Mouse (Mus musculus) spleen, adult 10 weeks (tissue): ENCODE results near the gene Nudt4. TPM values are rescaled to one million over a fixed set of nuclear protein-coding genes. Genes with fewer than 3 reads are reported as not detected.

Experiments used
- polyA plus RNA-seq: library from polyadenylated mRNA; stranded (reverse); fragments of 350-450 nt; fragmentation: Illumina TruSeq; extraction: RNeasy Lipid Tissue Mini Kit (QIAGEN cat#74804); gene quantifications from one replicate; pipeline ENCODE4 v1.2.3, GENCODE M21; 2015; ENCODE audit warnings: low replicate concordance; ENCODE audit not compliant: insufficient read depth

Nudt4 gene
- 63.2 TPM for polyA plus RNA-seq

DNA sequence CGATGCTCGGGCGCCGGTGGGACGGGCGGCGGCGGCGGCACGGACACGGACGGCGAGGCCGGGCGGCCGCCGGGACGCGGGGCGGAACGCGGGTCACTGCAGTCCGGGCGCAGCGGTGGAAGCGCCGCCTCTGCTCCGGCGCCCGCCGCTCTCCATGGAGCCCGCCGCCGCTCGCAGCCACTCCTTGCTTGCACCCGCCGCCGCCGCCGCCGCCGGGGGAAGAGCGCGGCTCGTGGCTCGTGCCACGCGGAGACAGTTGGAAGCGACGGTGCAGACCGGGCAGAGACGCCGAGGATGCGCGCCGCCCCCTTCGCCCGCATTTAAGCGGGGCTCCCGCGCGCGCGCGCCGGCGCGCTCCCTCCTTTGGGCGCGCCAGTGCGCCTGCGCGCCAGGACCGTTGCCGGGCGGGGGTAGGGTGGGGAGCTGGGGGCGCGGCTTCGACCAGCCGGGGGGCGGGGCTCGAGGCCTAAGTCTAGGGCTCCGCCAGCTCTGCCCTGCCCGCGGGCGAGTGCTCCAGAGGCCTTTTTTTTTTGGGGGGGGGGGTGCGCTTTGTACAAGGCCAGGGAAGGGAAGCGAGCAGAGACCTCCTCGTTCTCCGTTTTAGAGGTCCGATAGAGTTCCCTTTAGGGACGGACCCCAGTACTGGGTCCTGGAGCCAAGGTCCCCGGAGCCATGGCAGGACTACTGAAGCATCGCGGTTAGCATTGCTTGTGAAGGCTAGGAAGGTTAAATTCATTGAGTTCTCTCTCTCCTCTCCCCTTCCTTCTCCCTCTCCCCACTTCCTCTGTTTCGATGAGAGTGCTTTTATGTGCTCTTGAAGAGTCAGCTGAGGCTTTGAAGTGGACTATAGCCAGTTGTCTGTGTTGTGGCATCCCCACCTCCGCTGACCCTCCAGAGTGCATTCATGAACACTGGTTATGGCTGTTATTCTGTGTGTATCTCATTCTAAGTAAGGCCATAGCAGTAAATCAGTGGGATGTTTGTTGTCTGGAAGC lies at the start of gene Nudt4:
Nudt4 (minus strand) TSS at position 296 of the 995 bp plus-strand sequence.

DNA sequence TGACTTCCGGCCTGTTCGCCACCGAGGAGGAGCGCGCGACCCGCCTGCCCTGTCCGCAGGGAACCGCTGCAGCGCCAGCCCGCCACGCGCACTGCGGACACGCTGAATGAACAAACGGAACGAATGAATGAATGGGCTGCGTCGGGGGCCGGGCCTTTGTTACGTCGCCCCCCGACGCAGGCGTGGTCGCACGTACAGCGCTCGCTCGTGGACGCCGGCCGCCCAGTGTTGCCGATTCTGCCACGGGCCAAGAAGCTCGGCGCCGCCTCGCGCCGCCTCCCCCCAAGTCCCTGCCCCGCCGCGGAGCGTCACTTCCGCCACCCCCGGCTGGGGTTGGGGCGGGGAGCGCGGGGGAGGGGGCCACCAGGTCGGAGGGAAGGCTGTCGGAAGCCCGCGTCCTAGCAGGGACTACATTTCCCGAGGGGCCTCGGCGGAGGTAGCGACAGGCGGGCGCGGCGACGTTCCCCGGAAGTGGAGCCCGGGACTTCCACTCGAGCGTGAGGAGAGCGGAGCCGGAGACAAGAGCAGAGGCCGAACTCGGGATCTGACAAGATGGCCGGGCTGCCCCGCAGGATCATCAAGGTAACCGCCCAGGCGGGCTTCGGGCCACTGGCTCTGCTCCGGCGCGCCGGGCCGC lies 49.2 kb downstream of the Nudt4 start, which contains the start of gene Ube2n:
Ube2n (plus strand) TSS at position 490 of the 637 bp plus-strand sequence.

DNA sequence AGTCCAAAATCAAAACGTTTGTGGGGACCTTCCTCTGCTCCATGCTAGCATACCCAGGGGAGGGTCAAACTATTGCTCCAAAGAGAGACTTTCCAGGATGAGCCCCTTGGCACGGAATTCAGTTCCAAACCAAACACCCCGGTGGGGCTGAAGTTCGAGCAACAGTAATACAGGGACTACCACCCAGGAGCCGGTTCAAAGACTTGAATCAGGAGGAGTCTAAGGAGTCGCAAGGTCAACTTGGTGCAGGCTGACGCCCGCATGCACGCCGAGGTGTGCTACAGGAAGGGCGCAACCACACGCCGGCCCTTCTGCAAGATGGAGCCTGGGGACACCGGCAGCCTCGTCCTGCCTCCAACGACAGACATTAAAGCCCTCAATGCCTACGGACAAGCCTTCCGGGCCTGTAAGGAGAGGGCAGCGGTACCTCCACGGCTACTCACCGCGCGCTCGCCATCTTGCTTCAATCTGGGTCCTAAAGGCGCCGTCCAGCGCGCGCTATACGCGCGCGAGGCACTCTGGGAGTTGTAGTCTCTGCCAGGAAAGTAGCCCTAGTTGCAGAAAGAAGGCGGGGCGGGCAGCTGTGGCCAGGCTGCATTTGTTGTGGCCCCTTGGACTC lies 62.4 kb downstream of the Nudt4 start, which contains the start of gene Mrpl42:
Mrpl42 (minus strand) TSS at position 478 of the 619 bp plus-strand sequence.

Other genes with a start within 250 kb of the Nudt4 start
- gene Cradd, start 240.0 kb downstream of the Nudt4 start, polyA plus RNA-seq: 5.3 TPM
- 18.1 TPM for gene Socs2, start 147.0 kb downstream of the Nudt4 start, polyA plus RNA-seq
- gene Mrpl42, start 62.2 kb downstream of the Nudt4 start, polyA plus RNA-seq: 141 TPM
- 287 TPM for gene Ube2n, start 49.0 kb downstream of the Nudt4 start, polyA plus RNA-seq
- gene Anapc15-ps, start 109.3 kb upstream of the Nudt4 start, polyA plus RNA-seq: not detected